Mouse (Mus musculus) neutrophil, adult 5-6 weeks (primary cell): ENCODE measurements around the gene Usp22. TPM values are rescaled to one million over a fixed set of nuclear protein-coding genes. Genes with fewer than 3 reads are reported as not detected.

Experiments
- ATAC-seq: fragments of 151-379, 151-347 bp; 2 replicates; pipeline ENCODE4 v1.8.0; 2017; ENCODE audit warnings: mild to moderate bottlenecking, moderate TSS enrichment; ENCODE audit not compliant: insufficient number of reproducible peaks, poor library complexity, low FRiP score, severe bottlenecking; ENCODE audit errors: extremely low read depth
- total RNA-seq: library from RNA; stranded (forward); fragments of 200-1000 nt; gene quantifications from 2 replicates; pipeline ENCODE4 v1.2.3, GENCODE M21; 2017

The Usp22 gene
- total RNA-seq: 55.9 and 94.3 TPM in 2 replicates

DNA sequence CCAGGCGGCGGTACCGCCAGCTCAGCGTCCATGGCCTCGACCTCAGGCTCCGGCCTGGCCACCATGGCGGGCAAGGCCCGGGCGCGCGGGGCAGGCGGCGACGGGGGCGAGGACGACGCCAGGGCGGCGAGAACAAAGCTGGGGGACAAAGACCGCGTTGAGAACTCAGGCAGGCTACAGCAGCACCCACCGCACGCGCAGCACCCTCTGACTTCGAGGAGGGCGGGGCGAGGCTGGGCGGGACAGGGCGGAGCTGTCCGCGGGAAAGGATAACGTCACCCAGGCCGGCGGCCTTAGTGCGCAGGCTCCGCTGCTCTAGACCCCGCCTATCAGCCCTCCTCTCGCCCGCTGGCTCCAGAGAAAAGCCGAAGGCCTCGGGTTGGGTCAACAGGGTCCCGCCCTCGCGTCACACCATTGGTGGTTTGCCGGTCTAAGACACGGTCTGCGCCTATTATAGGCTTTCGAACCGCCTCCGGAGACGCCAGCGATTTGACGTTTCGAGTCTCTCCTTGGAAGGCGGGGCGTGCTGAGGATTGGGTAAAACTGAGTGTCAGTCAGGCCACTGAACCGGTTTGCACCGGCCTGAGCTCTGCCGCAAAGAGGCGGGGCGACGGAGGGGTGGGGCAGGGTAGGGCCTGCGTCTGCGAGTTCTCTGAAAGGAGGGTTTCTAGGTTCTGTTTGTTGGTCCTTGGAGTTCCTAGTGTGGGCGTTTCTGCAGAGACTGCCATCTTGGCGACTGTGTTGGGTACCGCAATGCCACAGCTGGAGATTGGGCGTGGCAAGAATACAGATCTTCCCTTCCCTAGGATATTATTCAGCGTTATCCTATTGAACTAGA is at the start of gene Usp22:
Gene Usp22, minus strand, starts transcription at position 235 of the 838 bp plus-strand sequence.
- peak; percentile 89 for ATAC-seq

DNA sequence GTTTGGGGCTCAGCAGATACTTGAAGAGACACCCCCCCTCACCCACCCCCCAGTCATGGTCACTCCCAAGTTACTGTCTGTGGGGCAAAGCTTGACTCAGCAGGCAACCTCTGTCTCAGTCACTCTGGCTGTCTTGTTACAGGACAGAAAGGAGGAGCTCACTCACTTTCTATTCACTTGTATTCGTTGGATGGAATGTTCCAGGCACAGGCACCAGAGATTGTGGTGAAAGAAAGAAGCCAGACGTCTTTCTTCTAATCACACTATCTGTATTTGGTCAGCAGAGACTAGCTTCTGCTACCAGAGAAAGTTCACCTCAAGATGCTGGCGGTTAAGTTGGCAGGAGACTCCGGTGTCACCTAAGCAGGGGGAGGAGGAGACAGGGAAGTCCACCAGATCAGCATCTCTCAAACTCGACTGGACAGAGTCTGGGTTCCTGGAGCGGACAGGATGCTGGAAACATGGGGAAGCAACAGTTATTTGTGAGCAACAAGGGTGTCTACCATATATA is 49.4 kb upstream of the Usp22 start:
- ATAC-seq: no peak

GRCm38 (mm10) chr11:61222971-61223745 is 48.3 kb upstream of the Usp22 start:
- ATAC-seq: no peak

DNA sequence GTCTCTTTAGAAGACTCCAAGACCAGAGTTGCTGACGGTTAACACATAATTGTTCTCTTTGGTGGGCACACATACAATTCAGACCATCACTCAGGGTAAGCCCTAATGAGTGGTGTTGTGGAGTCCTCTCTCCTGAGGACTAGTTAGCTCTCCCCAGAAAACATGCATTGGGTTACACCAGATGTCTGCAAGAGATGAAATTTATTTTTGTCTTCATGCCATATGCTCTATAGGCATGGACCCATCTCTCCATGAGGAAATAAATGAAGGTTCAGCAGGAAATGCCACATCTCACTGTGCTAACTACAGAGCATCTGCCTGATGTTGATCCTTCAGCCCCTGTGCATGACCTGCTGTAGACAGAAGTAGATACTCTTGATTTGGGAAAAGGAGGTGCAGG is 47.2 kb upstream of the Usp22 start:
- ATAC-seq: no peak

DNA sequence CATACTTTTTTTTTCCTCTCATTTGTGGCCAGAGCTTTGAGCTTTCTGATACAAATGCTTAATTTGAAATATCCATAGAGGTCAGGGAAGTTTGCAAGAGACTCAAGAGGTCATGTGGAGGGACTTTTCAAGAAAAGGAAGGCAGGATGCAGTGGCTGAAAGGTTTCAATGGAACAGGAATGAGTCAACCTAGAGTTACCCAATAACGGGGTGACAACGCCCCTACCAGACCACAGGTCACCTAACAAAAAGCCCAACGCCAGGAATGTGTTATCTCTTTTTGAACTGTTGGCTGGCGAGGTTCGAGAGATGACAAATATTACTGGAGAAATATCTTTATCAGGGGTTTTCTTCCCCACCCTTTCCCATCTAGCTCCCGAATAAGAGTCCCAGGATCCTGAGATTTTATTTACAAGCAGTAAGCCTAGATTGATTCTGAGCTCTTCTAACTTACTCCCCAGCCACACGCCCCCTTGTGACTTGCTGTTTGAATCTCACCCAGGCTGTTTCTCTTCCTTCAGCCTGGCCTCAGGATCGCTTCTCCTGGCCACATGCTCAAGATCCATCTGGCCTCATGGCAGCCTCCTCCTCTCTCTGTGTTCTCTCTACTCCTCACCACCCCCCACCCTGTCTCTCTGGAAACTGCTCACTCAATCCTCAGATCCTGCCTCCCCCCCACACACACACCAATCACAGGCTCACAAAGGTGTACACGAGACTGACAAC is 45.5 kb upstream of the Usp22 start:
- ATAC-seq: no peak

DNA sequence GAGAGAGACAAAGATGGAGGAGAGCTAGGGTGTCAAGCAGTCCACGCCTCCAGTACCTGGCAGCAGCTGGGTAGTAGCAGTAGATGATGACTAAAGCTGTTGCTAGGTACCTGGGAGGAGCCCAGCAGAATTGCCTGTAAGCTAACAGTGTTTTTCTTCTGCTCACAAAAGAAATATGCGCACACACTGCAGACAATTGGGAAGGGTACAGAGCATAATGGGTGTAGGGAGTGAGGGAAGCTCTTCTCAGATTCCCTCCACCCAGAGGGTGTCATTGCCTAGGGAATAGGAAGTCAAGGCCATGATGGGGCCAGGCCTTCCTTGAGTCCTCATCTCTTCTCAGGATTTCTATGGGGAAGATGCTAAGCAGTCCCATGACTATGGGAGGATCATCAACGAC is 41.1 kb upstream of the Usp22 start:
- no peak for ATAC-seq

DNA sequence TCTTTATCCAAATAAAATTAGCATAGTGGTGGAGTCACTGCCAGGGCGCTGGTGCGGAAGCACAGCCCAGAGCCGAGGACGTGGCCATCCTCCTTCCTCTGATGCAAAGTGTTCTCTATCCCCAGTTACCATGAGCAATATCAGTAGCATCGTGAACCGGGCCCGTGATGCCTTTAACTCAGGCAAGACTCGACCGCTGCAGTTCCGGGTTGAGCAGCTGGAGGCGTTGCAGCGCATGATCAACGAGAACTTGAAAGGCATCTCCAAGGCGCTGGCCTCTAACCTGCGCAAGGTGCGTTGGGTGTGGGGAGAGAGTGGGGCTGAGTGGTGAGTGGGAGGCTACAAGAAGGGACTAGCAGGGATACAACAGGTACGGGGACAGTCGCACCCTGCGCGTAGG is 37.2 kb upstream of the Usp22 start:
- ATAC-seq: no peak

DNA sequence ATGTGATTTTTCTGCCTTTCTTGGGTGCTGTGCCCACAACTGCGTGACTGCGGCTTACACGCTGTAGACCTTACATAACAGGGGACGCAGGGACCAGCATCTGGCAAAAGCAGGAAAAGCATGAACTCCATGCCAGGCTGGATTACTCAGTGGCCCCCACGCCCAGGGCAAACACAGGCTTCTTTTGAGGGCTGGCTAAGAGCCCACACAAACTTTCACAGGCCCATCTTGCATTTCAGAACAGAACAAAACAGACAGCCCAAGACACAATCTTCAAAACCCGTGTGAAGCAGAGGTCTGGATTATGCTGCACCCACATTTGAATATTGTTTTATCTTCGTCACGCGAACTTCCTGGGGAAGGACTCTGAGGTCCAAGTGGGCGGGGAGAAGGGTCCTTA is 33.5 kb upstream of the Usp22 start:
- ATAC-seq: no peak

- ATAC-seq: no peak
These were observed 32.8 kb upstream of the Usp22 start, which contains the start of gene Aldh3a1 for GRCm38 (mm10) chr11:61207487-61208246. Gene Aldh3a1 (plus strand): TSS chr11:61207537.

GRCm38 (mm10) chr11:61206136-61206535 is 31.3 kb upstream of the Usp22 start:
- no peak for ATAC-seq

DNA sequence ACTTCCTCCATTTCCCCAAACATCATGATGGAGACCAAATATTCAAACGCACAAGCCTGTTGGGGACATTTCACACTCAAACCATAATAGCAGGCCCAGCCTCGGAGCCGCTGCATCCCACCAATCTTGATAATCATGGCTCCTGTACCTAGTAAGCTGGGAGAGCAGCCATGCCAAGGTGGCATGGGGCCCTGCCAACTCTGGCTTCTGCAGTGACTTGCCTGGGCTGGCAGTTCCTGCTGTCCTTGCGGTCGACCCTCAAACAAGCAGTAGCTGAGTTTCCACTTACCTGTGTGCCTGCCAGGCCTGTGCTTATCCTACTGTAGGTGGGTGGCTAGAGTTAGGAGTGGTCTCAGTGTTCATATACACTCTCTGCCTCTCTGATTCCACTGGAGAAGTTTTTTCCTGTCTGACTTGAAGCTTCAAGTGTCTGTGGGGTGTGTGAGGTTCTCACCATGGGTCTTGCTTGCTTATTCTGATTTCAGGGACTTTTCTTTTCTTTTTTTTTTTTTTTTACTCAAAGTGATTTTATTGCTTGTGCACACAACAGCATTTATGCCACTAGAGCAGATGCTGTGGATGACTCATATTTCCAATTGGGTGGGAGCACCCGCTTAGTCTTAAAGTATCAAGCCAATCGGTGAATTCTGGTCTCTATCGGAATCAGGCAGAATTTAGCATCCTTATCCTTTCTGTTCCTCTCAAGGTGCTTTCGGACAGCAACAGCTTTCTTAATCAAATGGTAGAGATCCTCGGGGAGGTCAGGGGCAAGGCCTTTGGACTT is 30.5 kb upstream of the Usp22 start:
- ATAC-seq: no peak

GRCm38 (mm10) chr11:61202810-61203209 is 28.0 kb upstream of the Usp22 start:
- ATAC-seq: no peak

- no peak for ATAC-seq
These were observed 27.3 kb upstream of the Usp22 start for GRCm38 (mm10) chr11:61202186-61202585.

- ATAC-seq: no peak
These were observed 24.9 kb upstream of the Usp22 start for GRCm38 (mm10) chr11:61199620-61200362.

GRCm38 (mm10) chr11:61197935-61198334 is 23.1 kb upstream of the Usp22 start:
- ATAC-seq: no peak

DNA sequence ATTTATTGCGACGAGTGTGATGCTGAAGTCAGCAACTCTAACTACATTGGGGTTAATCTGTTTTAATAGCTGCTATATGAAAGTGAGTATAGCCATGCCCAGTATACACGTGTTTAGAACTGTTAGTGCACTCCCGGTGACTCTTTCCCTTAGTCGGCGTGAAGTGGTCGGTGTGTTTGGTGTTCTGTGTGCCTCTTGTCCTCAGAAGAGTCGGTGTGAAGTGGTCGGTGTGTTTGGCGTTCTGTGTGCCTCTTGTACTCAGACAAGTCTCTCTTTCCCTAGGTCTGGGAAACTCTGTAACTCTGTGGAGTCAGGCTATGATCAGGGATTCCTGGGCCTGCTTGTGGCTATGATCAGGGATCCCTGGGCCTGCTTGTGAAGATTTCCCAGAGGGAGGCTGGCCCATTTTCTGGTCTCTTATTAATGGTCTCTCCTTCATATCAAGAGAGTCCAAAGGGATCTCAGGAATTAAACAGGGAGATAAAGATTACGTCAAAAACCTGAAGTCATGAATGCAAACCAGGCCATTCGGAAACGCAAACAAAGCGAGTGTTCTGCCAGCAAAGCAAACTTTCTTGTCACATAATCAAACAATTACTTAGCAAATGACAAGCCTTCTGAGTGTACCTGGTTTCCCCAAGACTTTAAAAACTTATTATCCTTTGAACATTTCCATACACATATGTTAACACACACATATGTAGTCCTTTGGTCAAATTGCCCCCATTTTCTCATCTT is 21.9 kb upstream of the Usp22 start:
- no peak for ATAC-seq

- ATAC-seq: peak; percentile 93
These were observed 18.5 kb upstream of the Usp22 start for GRCm38 (mm10) chr11:61193392-61193791.
